Comparison of ENCODE assay signal across 8 mouse cellular contexts in the genomic region with DNA sequence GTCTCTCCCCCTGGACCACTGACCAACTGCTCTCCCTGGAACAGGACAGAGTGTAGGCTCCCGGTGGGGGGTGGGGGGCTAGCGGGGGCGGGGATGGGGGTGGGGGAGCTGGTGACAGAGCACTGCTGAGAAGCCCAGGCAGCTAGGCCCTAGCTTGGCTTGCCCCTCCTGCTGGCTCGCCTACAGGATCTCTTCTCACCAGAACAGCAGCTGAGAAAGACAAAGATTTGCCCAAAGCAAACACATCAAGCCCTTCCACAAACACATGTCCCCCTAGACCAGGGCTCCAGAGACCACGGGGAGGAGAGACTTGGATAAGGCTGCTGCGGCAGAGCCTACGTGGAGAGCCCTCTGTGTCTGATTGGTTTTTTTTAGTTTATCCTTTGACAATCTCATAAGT.
DNase-seq lines count a peak whose midpoint lies in the region; ATAC-seq and TF ChIP-seq lines count a peak whose summit lies in the region.

No protein-coding gene starts in this region.

- H3K4me1 ChIP-seq in kidney, embryonic 14.5 days (ENCODE audit: control insufficient read depth, insufficient read depth, low read length) = peaks cover 32% of the 10 kb centered on the region
- H3K4me1 ChIP-seq in embryonic facial prominence, embryonic 11.5 days (ENCODE audit: control insufficient read depth, insufficient read depth, low read length) = peaks cover 9% of the 10 kb centered on the region
- peaks cover 29% of the 10 kb centered on the region for H3K4me1 ChIP-seq in heart, embryonic 16.5 days (ENCODE audit: control insufficient read depth, insufficient read depth, low read length)
- H3K4me1 ChIP-seq in midbrain, embryonic 11.5 days (ENCODE audit: control insufficient read depth, insufficient read depth, low read length) = peaks cover 27% of the 10 kb centered on the region
- H3K4me1 ChIP-seq in thymus, adult 2 months (replicated peaks; ENCODE audit: control insufficient read depth, insufficient read depth, low read length) = peaks cover 17% of the 10 kb centered on the region

- TF ChIP-seq POLR2A in thymus, adult 2 months (IDR thresholded peaks at IDR 0.05; ENCODE audit: control insufficient read depth, extremely low read depth, insufficient read depth, low read length, poor library complexity) = no peak

- H3K9ac ChIP-seq in kidney, embryonic 14.5 days (ENCODE audit: low read depth, low read length) = peak overlapping the region; percentile 37
- H3K9ac ChIP-seq in embryonic facial prominence, embryonic 11.5 days (replicated peaks; ENCODE audit: low read length) = 0 out of 2 replicates have a peak overlapping the region, but pooled peaks have one; percentile 9
- H3K9ac ChIP-seq in heart, embryonic 16.5 days (ENCODE audit: low read length) = 0 out of 2 replicates have a peak overlapping the region, but pooled peaks have one; percentile 24
- no peak overlapping the region for H3K9ac ChIP-seq in midbrain, embryonic 11.5 days (ENCODE audit: low read length)

- no peak overlapping the region for H3K4me2 ChIP-seq in kidney, embryonic 14.5 days (replicated peaks; ENCODE audit: low read depth, low read length)
- H3K4me2 ChIP-seq in embryonic facial prominence, embryonic 11.5 days (ENCODE audit: low read depth, low read length) = no peak overlapping the region
- no peak overlapping the region for H3K4me2 ChIP-seq in heart, embryonic 16.5 days (ENCODE audit: low read depth, low read length)
- H3K4me2 ChIP-seq in midbrain, embryonic 11.5 days = no peak overlapping the region

- DNase-seq in kidney, adult 9 months = no peak
- DNase-seq in embryonic facial prominence, embryonic 11.5 days (ENCODE audit: low spot score) = no peak
- DNase-seq in midbrain, embryonic 11.5 days (ENCODE audit: low spot score, missing footprints) = peak; percentile 89
- no peak for DNase-seq in thymus, adult 2 months
- DNase-seq in thymus, postnatal 0 days (ENCODE audit: low spot score) = no peak

- peak overlapping the region; percentile 81 for H3K27ac ChIP-seq in kidney, embryonic 14.5 days (ENCODE audit: low read depth, low read length)
- H3K27ac ChIP-seq in embryonic facial prominence, embryonic 11.5 days (replicated peaks; ENCODE audit: low read depth, low read length) = 0 out of 2 replicates have a peak overlapping the region, but pooled peaks have one; percentile 47
- H3K27ac ChIP-seq in heart, embryonic 16.5 days (ENCODE audit: low read length) = peak overlapping the region; percentile 36
- peak overlapping the region; percentile 10 for H3K27ac ChIP-seq in midbrain, embryonic 11.5 days (ENCODE audit: low read depth, low read length)
- H3K27ac ChIP-seq in thymus, adult 2 months (ENCODE audit: control insufficient read depth, insufficient read depth, low read length) = no peak overlapping the region

- no peaks in the 10 kb centered on the region for H3K27me3 ChIP-seq in kidney, embryonic 14.5 days (ENCODE audit: control insufficient read depth, insufficient read depth, low read length)
- H3K27me3 ChIP-seq in embryonic facial prominence, embryonic 11.5 days (ENCODE audit: control insufficient read depth, insufficient read depth, low read length) = no peaks in the 10 kb centered on the region
- H3K27me3 ChIP-seq in heart, embryonic 16.5 days (ENCODE audit: control insufficient read depth, insufficient read depth, low read length) = no peaks in the 10 kb centered on the region
- H3K27me3 ChIP-seq in midbrain, embryonic 11.5 days (ENCODE audit: control insufficient read depth, insufficient read depth, low read length) = no peaks in the 10 kb centered on the region
- H3K27me3 ChIP-seq in thymus, adult 2 months (ENCODE audit: control insufficient read depth, insufficient read depth, low read length) = no peaks in the 10 kb centered on the region

- H3K36me3 ChIP-seq in kidney, embryonic 14.5 days (ENCODE audit: control insufficient read depth, insufficient read depth, low read length) = no peaks in the 10 kb centered on the region
- no peaks in the 10 kb centered on the region for H3K36me3 ChIP-seq in embryonic facial prominence, embryonic 11.5 days (replicated peaks; ENCODE audit: control insufficient read depth, insufficient read depth, low read depth, low read length)
- H3K36me3 ChIP-seq in heart, embryonic 16.5 days (ENCODE audit: control insufficient read depth, insufficient read depth) = no peaks in the 10 kb centered on the region
- H3K36me3 ChIP-seq in midbrain, embryonic 11.5 days (ENCODE audit: control insufficient read depth, insufficient read depth, low read length) = no peaks in the 10 kb centered on the region
- H3K36me3 ChIP-seq in thymus, adult 2 months (ENCODE audit: control insufficient read depth, insufficient read depth, low read length) = no peaks in the 10 kb centered on the region

- no peak for TF ChIP-seq CTCF in thymus, adult 2 months (IDR thresholded peaks at IDR 0.05; ENCODE audit: borderline replicate concordance, control insufficient read depth, extremely low read depth, insufficient read depth, low read length, poor library complexity)

- no peak overlapping the region for H3K4me3 ChIP-seq in kidney, embryonic 14.5 days (ENCODE audit: low read length)
- no peak overlapping the region for H3K4me3 ChIP-seq in embryonic facial prominence, embryonic 11.5 days (ENCODE audit: low read depth, low read length)
- H3K4me3 ChIP-seq in heart, embryonic 16.5 days (ENCODE audit: low read length) = no peak overlapping the region
- no peak overlapping the region for H3K4me3 ChIP-seq in midbrain, embryonic 11.5 days (ENCODE audit: low read depth, low read length)
- H3K4me3 ChIP-seq in thymus, adult 2 months (ENCODE audit: control insufficient read depth, insufficient read depth, low read length) = no peak overlapping the region

- ATAC-seq in kidney, embryonic 14.5 days (ENCODE audit: low FRiP score, low TSS enrichment) = no peak
- no peak for ATAC-seq in embryonic facial prominence, embryonic 11.5 days (replicated peaks; ENCODE audit: insufficient number of reproducible peaks, low FRiP score, low TSS enrichment, low read depth)
- ATAC-seq in heart, embryonic 16.5 days (replicated peaks; ENCODE audit: extremely low read depth, insufficient read depth, low FRiP score) = no peak
- peak; percentile 51; the same call in 1 of the 2 replicates for ATAC-seq in midbrain, embryonic 11.5 days (ENCODE audit: low FRiP score)
- no peak for ATAC-seq in cerebellum, adult (ENCODE audit: insufficient number of reproducible peaks, low FRiP score, low TSS enrichment)

- H3K9me3 ChIP-seq in kidney, embryonic 14.5 days (ENCODE audit: control insufficient read depth, low read length) = peaks cover 3% of the 10 kb centered on the region
- no peaks in the 10 kb centered on the region for H3K9me3 ChIP-seq in embryonic facial prominence, embryonic 11.5 days (replicated peaks; ENCODE audit: control insufficient read depth, low read length)
- H3K9me3 ChIP-seq in heart, embryonic 16.5 days (replicated peaks; ENCODE audit: control insufficient read depth, low read length) = no peaks in the 10 kb centered on the region; the same call in 1 of the 2 replicates
- peaks cover 5% of the 10 kb centered on the region; the same call in 1 of the 2 replicates for H3K9me3 ChIP-seq in midbrain, embryonic 11.5 days (ENCODE audit: control insufficient read depth, low read length)

- WGBS in kidney, embryonic 14.5 days = 21% methylated on average over 7 of the region's 7 CpGs
- 20% methylated on average over 7 of the region's 7 CpGs for WGBS in embryonic facial prominence, embryonic 11.5 days
- WGBS in heart, embryonic 16.5 days = 22% methylated on average over 7 of the region's 7 CpGs
- 24% methylated on average over 7 of the region's 7 CpGs for WGBS in midbrain, embryonic 11.5 days
- 87% methylated on average over 7 of the region's 7 CpGs for WGBS in thymus, adult 2 months
